Mouse (Mus musculus): ENCODE measurements around the gene Plekha4. TPM values are rescaled to one million over a fixed set of nuclear protein-coding genes. Genes with fewer than 3 reads are reported as not detected.
A peak's percentile ranks its signal among the peaks of the same experiment; 100 is the strongest.

Plekha4 gene
- polyA plus RNA-seq, 1 experiment, result 4.9 TPM

DNA sequence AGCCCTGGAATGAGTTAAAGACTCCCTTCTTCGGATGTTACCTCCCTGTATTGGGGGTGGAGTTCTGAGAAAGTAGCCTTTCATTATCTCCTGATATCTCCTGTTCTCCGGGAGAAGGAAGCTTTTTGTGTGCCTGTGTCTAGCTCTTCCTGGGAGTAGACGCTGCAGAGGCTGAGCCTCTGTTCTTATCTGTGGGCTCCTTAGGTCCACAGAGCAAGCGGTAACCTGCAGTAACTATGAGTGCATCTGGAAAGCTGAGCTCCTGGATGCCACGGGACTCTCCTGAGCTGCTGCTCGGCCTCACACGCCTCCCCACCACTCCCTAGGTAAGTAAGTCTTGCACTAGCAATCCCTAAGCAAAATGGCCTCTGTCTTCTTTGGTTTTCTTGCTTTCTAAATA is 40.0 kb upstream of the Plekha4 start:
- Histone ChIP-seq H3K4me1 (ENCODE audit: control insufficient read depth, insufficient read depth, insufficient read length, low read length) (peaks cover 8% of the 10 kb centered on the region), H3K27ac (ENCODE audit: insufficient read depth, low read depth, low read length) (no peak overlapping the region), H3K27me3 (ENCODE audit: control insufficient read depth, insufficient read depth, low read length) (no peaks in the 10 kb centered on the region), H3K4me3 (ENCODE audit: low read depth, low read length) (no peak overlapping the region), H3K36me3 (ENCODE audit: control insufficient read depth, insufficient read depth, low read length) (no peaks in the 10 kb centered on the region)
- 51% methylated on average over 7 of the region's 7 CpGs for WGBS
- no peak for TF ChIP-seq CTCF (IDR thresholded peaks at IDR 0.05; ENCODE audit: extremely low read depth, insufficient read length, insufficient replicate concordance, low read depth, low read length)

DNA sequence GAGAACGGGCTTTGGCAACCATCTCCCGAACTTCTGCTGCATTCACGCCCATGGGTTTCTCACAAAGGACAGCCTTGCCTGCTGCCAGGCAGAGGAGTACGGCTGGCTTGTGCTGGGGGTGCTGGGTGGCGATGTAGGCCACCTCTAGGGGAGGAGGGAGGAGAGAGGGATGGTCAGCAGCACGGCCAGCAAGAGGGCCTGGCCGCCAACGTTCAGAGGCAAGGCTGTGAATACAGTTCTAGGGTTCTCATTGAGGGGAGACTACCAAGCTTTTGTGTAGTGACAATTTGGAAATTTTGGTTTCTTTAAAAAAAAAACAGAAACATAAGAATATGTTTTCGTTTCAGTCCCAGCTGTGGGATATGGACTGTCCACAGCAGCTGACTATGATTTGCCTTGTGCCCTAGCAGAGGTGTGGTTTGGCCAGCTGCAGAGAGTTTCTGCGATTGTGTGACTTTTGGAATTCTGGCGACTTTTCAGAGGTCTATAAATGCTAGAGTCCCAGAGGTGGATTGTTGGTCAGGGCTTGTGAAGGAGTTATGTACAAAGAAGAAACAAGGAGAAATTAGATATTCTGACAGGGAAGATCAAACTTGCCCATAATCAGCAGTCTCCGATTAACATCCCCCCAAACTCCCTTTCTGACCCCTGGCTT is 39.2 kb upstream of the Plekha4 start, which contains the start of gene Gm45808:
TSS of gene Gm45808 (minus strand) at position 51 of the 655 bp plus-strand sequence.
- no peak within 1 kb of the TSS for H3K27ac ChIP-seq (ENCODE audit: insufficient read depth, low read depth, low read length)

DNA sequence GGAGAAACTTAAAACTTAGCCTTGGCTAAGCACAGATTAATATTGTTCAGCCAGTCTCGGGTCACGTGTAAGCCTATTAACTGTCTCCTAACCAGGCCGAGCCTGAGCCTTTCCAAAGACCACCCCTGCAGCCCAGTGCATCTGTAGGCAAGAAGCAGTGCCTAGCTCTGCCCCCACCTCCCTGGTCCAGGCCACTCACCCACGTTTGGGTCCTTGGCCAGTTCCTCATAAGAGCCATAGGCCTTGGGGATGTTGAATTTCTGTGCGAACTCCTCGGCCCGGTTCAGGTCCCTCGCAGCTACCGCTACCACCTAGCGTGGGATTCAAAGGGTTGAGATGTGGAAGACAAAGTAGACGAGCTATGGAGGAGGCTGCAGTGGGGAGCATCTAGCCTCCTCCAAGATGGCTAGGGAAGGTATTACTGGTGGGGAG is 38.3 kb upstream of the Plekha4 start:
- no peak overlapping the region for H3K4me3 ChIP-seq (ENCODE audit: low read depth, low read length)
- peaks cover 8% of the 10 kb centered on the region for H3K4me1 ChIP-seq (ENCODE audit: control insufficient read depth, insufficient read depth, insufficient read length, low read length)
- TF ChIP-seq POLR2A (IDR thresholded peaks at IDR 0.05; ENCODE audit: low read depth, low read length), result no peak
- TF ChIP-seq CTCF (IDR thresholded peaks at IDR 0.05; ENCODE audit: extremely low read depth, insufficient read length, insufficient replicate concordance, low read depth, low read length), result no peak
- WGBS, result 75% methylated on average over 11 of the region's 11 CpGs
- H3K27ac ChIP-seq (ENCODE audit: insufficient read depth, low read depth, low read length), result no peak overlapping the region
- H3K36me3 ChIP-seq (ENCODE audit: control insufficient read depth, insufficient read depth, low read length), result peaks cover 1% of the 10 kb centered on the region; the same call in 1 of the 2 replicates
- no peaks in the 10 kb centered on the region for H3K27me3 ChIP-seq (ENCODE audit: control insufficient read depth, insufficient read depth, low read length)

More for the DNA sequence above, 39.2 kb upstream of the Plekha4 start, which contains the start of gene Gm45808:
- no peak within 1 kb of the TSS for H3K4me3 ChIP-seq (ENCODE audit: low read depth, low read length)
- H3K36me3 ChIP-seq (ENCODE audit: control insufficient read depth, insufficient read depth, low read length), result no peaks in the 10 kb centered on the region
- H3K27me3 ChIP-seq (ENCODE audit: control insufficient read depth, insufficient read depth, low read length), result no peaks in the 10 kb centered on the region
- WGBS, result 75% methylated on average over 12 of the region's 12 CpGs
- TF ChIP-seq POLR2A (IDR thresholded peaks at IDR 0.05; ENCODE audit: low read depth, low read length) (no peak), CTCF (IDR thresholded peaks at IDR 0.05; ENCODE audit: extremely low read depth, insufficient read length, insufficient replicate concordance, low read depth, low read length) (no peak)
- H3K4me1 ChIP-seq (ENCODE audit: control insufficient read depth, insufficient read depth, insufficient read length, low read length), result peaks cover 8% of the 10 kb centered on the region

DNA sequence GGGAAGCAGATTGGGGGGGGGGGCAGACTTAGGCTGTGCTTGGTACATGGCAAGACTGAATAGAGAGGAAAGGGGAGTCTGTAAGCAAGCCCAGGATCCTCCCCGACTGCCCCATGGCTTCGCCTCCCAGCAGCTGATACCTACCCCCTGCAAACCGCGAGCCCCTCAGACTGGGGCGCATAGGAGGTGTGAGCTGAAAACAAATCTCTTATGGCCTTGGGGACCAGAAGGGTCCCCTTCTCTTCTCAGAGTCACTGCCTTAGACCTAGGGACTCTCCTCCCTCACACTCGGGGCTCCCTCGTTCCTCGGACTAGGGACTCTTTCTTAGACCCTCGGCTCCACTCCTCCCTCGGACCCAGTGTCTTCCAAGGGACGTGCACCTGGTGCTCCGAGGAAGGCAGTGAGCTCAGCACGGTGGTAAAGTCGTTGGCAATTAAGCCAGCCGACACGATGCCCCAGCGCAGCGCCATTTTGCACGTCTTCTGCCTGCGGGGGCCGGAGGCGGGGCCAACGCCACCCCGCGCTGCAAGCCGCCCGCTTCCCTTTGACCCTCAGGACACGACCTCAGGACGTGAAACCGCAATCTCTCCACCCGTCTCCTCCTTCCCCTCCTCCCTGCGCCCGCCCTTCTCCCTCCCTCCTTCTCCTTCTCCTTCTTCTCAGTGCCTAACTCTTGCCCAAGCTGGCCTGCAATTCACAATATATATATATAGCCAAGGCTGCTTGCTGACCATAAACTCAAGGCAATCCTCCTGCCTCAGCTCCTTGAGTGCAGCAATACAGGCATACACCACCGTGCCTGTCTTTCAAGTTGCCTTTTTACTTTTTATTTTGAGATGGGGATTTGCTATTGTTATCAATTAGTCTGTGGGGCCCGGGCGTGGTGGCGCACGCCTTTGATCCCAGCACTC is 37.6 kb upstream of the Plekha4 start, which contains the start of gene Dhdh:
TSS of gene Dhdh (minus strand) at position 513 of the 912 bp plus-strand sequence.
- H3K4me1 ChIP-seq (ENCODE audit: control insufficient read depth, insufficient read depth, insufficient read length, low read length), result peaks cover 8% of the 10 kb centered on the region
- TF ChIP-seq CTCF (IDR thresholded peaks at IDR 0.05; ENCODE audit: extremely low read depth, insufficient read length, insufficient replicate concordance, low read depth, low read length), result no peak
- TF ChIP-seq POLR2A (IDR thresholded peaks at IDR 0.05; ENCODE audit: low read depth, low read length), result no peak; the same call in 1 of the 2 replicates
- WGBS, result 14% methylated on average over 38 of the region's 38 CpGs
- peak within 1 kb of the TSS; percentile 80 for H3K4me3 ChIP-seq (ENCODE audit: low read depth, low read length)
- peaks cover 7% of the 10 kb centered on the region for H3K36me3 ChIP-seq (ENCODE audit: control insufficient read depth, insufficient read depth, low read length)
- H3K27ac ChIP-seq (ENCODE audit: insufficient read depth, low read depth, low read length), result peak within 1 kb of the TSS; percentile 43; the same call in 1 of the 2 replicates
- H3K27me3 ChIP-seq (ENCODE audit: control insufficient read depth, insufficient read depth, low read length), result no peaks in the 10 kb centered on the region

DNA sequence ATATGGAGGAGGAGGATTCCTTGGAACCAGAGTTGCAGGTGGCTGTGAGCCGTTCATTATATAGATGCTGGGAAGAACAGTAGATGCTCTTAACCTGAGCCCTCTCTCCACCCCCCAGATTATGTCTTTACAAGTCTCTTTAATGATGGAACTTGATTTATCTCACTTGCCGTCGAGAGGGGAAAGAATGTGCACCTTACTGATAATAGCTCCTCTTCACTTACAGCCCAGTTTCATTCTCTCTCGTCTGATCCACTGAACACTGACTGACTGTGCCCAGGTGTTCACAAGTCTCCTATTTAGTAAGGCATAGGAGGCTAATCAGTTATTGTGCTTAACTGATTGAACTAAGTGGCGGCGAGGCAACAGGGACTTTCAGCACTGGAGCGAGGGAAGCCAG is 36.6 kb upstream of the Plekha4 start:
- Histone ChIP-seq H3K4me1 (ENCODE audit: control insufficient read depth, insufficient read depth, insufficient read length, low read length) (peaks cover 8% of the 10 kb centered on the region), H3K36me3 (ENCODE audit: control insufficient read depth, insufficient read depth, low read length) (peaks cover 17% of the 10 kb centered on the region), H3K27ac (ENCODE audit: insufficient read depth, low read depth, low read length) (no peak overlapping the region), H3K27me3 (ENCODE audit: control insufficient read depth, insufficient read depth, low read length) (no peaks in the 10 kb centered on the region), H3K4me3 (ENCODE audit: low read depth, low read length) (no peak overlapping the region)
- TF ChIP-seq CTCF (IDR thresholded peaks at IDR 0.05; ENCODE audit: extremely low read depth, insufficient read length, insufficient replicate concordance, low read depth, low read length) (no peak), POLR2A (IDR thresholded peaks at IDR 0.05; ENCODE audit: low read depth, low read length) (no peak)
- 82% methylated on average over 7 of the region's 7 CpGs for WGBS

DNA sequence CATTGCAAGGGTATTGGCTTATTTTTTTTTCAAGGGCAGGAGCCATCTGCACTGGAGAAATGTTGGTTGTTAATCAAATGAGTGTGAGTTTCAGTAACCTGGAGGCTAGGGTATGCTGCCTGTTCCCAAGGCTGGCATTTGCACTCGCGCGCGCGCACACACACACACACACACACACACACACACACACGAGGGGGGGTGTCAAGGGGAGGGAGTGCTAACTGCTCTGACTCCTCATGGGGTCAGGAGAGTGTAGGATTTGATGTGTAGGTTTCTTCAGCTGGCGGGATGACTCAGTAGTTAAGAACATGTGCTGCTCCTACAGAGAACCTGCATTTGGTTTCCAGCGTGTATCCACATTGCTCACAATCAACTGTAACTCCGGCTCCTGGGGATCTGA is 35.3 kb upstream of the Plekha4 start:
- 0 out of 2 replicates have a peak overlapping the region, but pooled peaks have one; percentile 5 for H3K27ac ChIP-seq (ENCODE audit: insufficient read depth, low read depth, low read length)
- no peak for TF ChIP-seq POLR2A (IDR thresholded peaks at IDR 0.05; ENCODE audit: low read depth, low read length)
- TF ChIP-seq CTCF (IDR thresholded peaks at IDR 0.05; ENCODE audit: extremely low read depth, insufficient read length, insufficient replicate concordance, low read depth, low read length), result no peak
- no peaks in the 10 kb centered on the region for H3K27me3 ChIP-seq (ENCODE audit: control insufficient read depth, insufficient read depth, low read length)
- no peak overlapping the region for H3K4me3 ChIP-seq (ENCODE audit: low read depth, low read length)
- H3K4me1 ChIP-seq (ENCODE audit: control insufficient read depth, insufficient read depth, insufficient read length, low read length), result peaks cover 8% of the 10 kb centered on the region
- H3K36me3 ChIP-seq (ENCODE audit: control insufficient read depth, insufficient read depth, low read length), result peaks cover 29% of the 10 kb centered on the region
- 57% methylated on average over 9 of the region's 9 CpGs for WGBS

DNA sequence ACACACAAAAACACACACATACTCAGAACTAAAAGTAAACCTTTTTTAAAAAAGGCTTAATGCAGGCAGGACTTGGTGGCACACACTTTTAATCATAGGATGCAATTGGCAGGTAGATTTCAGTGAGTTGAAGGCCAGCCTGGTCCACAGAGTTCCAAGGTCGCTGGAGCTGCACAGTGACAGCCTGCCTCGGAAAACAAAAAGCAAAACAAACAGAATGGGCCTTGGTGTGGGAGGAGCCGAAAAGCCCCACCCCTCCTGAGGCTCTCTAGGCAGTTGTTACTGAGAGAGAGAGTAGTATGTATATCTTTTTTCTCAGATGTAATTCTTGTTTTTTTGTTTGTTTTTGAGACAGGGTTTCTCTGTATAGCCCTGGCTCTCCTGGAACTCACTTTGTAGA is 34.9 kb upstream of the Plekha4 start:
- 3% methylated on average over 3 of the region's 3 CpGs for WGBS
- no peak for TF ChIP-seq POLR2A (IDR thresholded peaks at IDR 0.05; ENCODE audit: low read depth, low read length)
- TF ChIP-seq CTCF (IDR thresholded peaks at IDR 0.05; ENCODE audit: extremely low read depth, insufficient read length, insufficient replicate concordance, low read depth, low read length), result no peak
- Histone ChIP-seq H3K27ac (ENCODE audit: insufficient read depth, low read depth, low read length) (0 out of 2 replicates have a peak overlapping the region, but pooled peaks have one; percentile 5), H3K36me3 (ENCODE audit: control insufficient read depth, insufficient read depth, low read length) (peaks cover 33% of the 10 kb centered on the region), H3K27me3 (ENCODE audit: control insufficient read depth, insufficient read depth, low read length) (no peaks in the 10 kb centered on the region), H3K4me3 (ENCODE audit: low read depth, low read length) (no peak overlapping the region), H3K4me1 (ENCODE audit: control insufficient read depth, insufficient read depth, insufficient read length, low read length) (peaks cover 8% of the 10 kb centered on the region)
